Mouse (Mus musculus) CH12.LX (cell line): Measurements from ENCODE around the gene Ppp2r2d. TPM values are rescaled to one million over a fixed set of nuclear protein-coding genes. Genes with fewer than 3 reads are reported as not detected.

Experiments used
- DNase-seq: peaks from one replicate; pipeline ENCODE4 v3.0.0-alpha.2; 2013; ENCODE audit errors: extremely low read depth
- H3K27ac ChIP-seq: 2 replicates; pipeline ENCODE4 v1.5.1; 2012; ENCODE audit warnings: low read depth, mild to moderate bottlenecking, control low read depth, moderate library complexity; ENCODE audit not compliant: insufficient read depth
- H3K27me3 ChIP-seq: replicated peaks from 2 replicates; pipeline ENCODE3; 2012; ENCODE audit warnings: inconsistent platforms
- H3K36me3 ChIP-seq, 2 experiments: replicated peaks in 1 of 2; 2 replicates each; pipeline versions ENCODE3 to v1.6.1; 2012; ENCODE audit warnings: inconsistent platforms in 1 of 2, low read length in 1 of 2, mild to moderate bottlenecking in 1 of 2, mixed read lengths in 1 of 2, moderate library complexity in 1 of 2; ENCODE audit not compliant: control insufficient read depth in 1 of 2, insufficient read depth in 1 of 2
- H3K4me1 ChIP-seq, 2 experiments: 2 replicates each; pipeline ENCODE4 v1.6.1; 2012; ENCODE audit warnings: inconsistent platforms in 1 of 2, moderate library complexity in 1 of 2; ENCODE audit not compliant: insufficient read depth in 2 of 2, control insufficient read depth in 1 of 2
- H3K4me2 ChIP-seq: 2 replicates; pipeline ENCODE4 v1.6.1; 2012; ENCODE audit warnings: low read depth, mild to moderate bottlenecking, control low read depth; ENCODE audit not compliant: poor library complexity, insufficient read depth, severe bottlenecking
- H3K4me3 ChIP-seq, 3 experiments: fragments of 150-350 bp in 1 of 3; sonication (generic) in 1 of 3; replicated peaks in 1 of 3; 2 replicates each; pipeline versions ENCODE3 to v1.5.1; 2011 to 2012; ENCODE audit warnings: low read depth in 2 of 3, low read length in 2 of 3, mild to moderate bottlenecking in 2 of 3, moderate library complexity in 2 of 3, control low read depth in 1 of 3, improper control_type of control experiment in 1 of 3, inconsistent platforms in 1 of 3, mixed read lengths in 1 of 3; ENCODE audit not compliant: poor library complexity in 1 of 3
- H3K79me2 ChIP-seq: replicated peaks from 2 replicates; pipeline ENCODE4 v1.6.1; 2012; ENCODE audit warnings: mild to moderate bottlenecking, moderate library complexity; ENCODE audit not compliant: control insufficient read depth, poor library complexity, insufficient read depth, severe bottlenecking; ENCODE audit errors: extremely low read depth
- H3K9ac ChIP-seq: 2 replicates; pipeline ENCODE4 v1.6.1; 2012; ENCODE audit warnings: low read depth, mild to moderate bottlenecking, control low read depth, moderate library complexity; ENCODE audit not compliant: insufficient read depth
- H3K9me3 ChIP-seq: replicated peaks from 2 replicates; pipeline ENCODE3; 2012; ENCODE audit warnings: low read length, inconsistent platforms, mixed read lengths
- BHLHE40 ChIP-seq: IDR thresholded peaks from 2 replicates; pipeline ENCODE4 v1.6.1; 2011; ENCODE audit warnings: mild to moderate bottlenecking, low read depth, low read length, improper control_type of control experiment
- CHD1 ChIP-seq: IDR thresholded peaks from 2 replicates; pipeline ENCODE4 v1.6.1; 2012; ENCODE audit warnings: low read depth, low read length, improper control_type of control experiment, inconsistent platforms
- CHD2 ChIP-seq: IDR thresholded peaks from 2 replicates; pipeline ENCODE4 v1.6.1; 2011; ENCODE audit warnings: low read length, improper control_type of control experiment
- ELF1 ChIP-seq: IDR thresholded peaks from 2 replicates; pipeline ENCODE4 v1.6.1; 2014; ENCODE audit warnings: low read depth, mild to moderate bottlenecking, inconsistent platforms, low read length, improper control_type of control experiment
- ETS1 ChIP-seq: conservative IDR thresholded peaks from 2 replicates; pipeline ENCODE4 v1.6.1; 2012; ENCODE audit warnings: low read depth, mild to moderate bottlenecking, inconsistent platforms, low read length, improper control_type of control experiment, moderate library complexity
- GABPA ChIP-seq: IDR thresholded peaks from 2 replicates; pipeline ENCODE4 v1.6.1; 2012; ENCODE audit warnings: low read depth, low read length, improper control_type of control experiment, inconsistent platforms; ENCODE audit not compliant: insufficient replicate concordance
- JUN ChIP-seq: IDR thresholded peaks from 2 replicates; pipeline ENCODE4 v1.6.1; 2011; ENCODE audit warnings: low read depth, mild to moderate bottlenecking, low read length, improper control_type of control experiment, moderate library complexity; ENCODE audit not compliant: insufficient read depth
- KAT2A ChIP-seq: IDR thresholded peaks from 2 replicates; pipeline ENCODE4 v1.6.1; 2012; ENCODE audit warnings: low read length, improper control_type of control experiment, inconsistent platforms; ENCODE audit not compliant: insufficient replicate concordance
- MAFK ChIP-seq: IDR thresholded peaks from 2 replicates; pipeline ENCODE4 v1.6.1; 2011; ENCODE audit warnings: low read length, improper control_type of control experiment; ENCODE audit not compliant: insufficient replicate concordance
- MAZ ChIP-seq: IDR thresholded peaks from 2 replicates; pipeline ENCODE4 v1.6.1; 2012; ENCODE audit warnings: low read depth, mild to moderate bottlenecking, inconsistent platforms, low read length, improper control_type of control experiment, moderate library complexity
- MEF2A ChIP-seq: IDR thresholded peaks from 2 replicates; pipeline ENCODE4 v1.6.1; 2014; ENCODE audit warnings: low read depth, mild to moderate bottlenecking, inconsistent platforms, low read length, improper control_type of control experiment, borderline replicate concordance
- MXI1 ChIP-seq: IDR thresholded peaks from 2 replicates; pipeline ENCODE4 v1.6.1; 2011; ENCODE audit warnings: mild to moderate bottlenecking, low read depth, low read length, improper control_type of control experiment
- NRF1 ChIP-seq: IDR thresholded peaks from 2 replicates; pipeline ENCODE4 v1.6.1; 2014; ENCODE audit warnings: low read depth, mild to moderate bottlenecking, inconsistent platforms, low read length, improper control_type of control experiment, moderate library complexity
- PAX5 ChIP-seq: IDR thresholded peaks from 2 replicates; pipeline ENCODE4 v1.6.1; 2012; ENCODE audit warnings: low read length, inconsistent platforms, mixed read lengths
- POLR2AphosphoS2 ChIP-seq: IDR thresholded peaks from 2 replicates; pipeline ENCODE4 v1.6.1; 2011; ENCODE audit warnings: low read depth, low read length, improper control_type of control experiment
- SIN3A ChIP-seq: IDR thresholded peaks from 2 replicates; pipeline ENCODE4 v1.6.1; 2012; ENCODE audit warnings: low read length, improper control_type of control experiment, inconsistent platforms
- TBP ChIP-seq: conservative IDR thresholded peaks from 2 replicates; pipeline ENCODE4 v1.6.1; 2011; ENCODE audit warnings: low read depth, low read length, improper control_type of control experiment
- TCF12 ChIP-seq: IDR thresholded peaks from 2 replicates; pipeline ENCODE4 v1.6.1; 2014; ENCODE audit warnings: low read depth, mild to moderate bottlenecking, inconsistent platforms, low read length, improper control_type of control experiment
- USF1 ChIP-seq: IDR thresholded peaks from 2 replicates; pipeline ENCODE4 v1.6.1; 2014; ENCODE audit warnings: low read depth, mild to moderate bottlenecking, inconsistent platforms, low read length, improper control_type of control experiment
- USF2 ChIP-seq: conservative IDR thresholded peaks from 2 replicates; pipeline ENCODE4 v1.6.1; 2011; ENCODE audit warnings: low read depth, low read length, improper control_type of control experiment
- ZC3H11A ChIP-seq: IDR thresholded peaks from 2 replicates; pipeline ENCODE4 v1.6.1; 2012; ENCODE audit warnings: low read depth, mild to moderate bottlenecking, inconsistent platforms, low read length, improper control_type of control experiment
- ZMIZ1 ChIP-seq: IDR thresholded peaks from 2 replicates; pipeline ENCODE4 v1.6.1; 2012; ENCODE audit warnings: low read depth, mild to moderate bottlenecking, inconsistent platforms, low read length, improper control_type of control experiment
- dilution Hi-C: fragments of 300-500 bp; cut with MboI; formaldehyde crosslinking; loops from 2 replicates; pipeline ENCODE4 v1.14.3; 2020; ENCODE audit warnings: low sequenced_read_pairs; ENCODE audit not compliant: extremely low pct_unique_long_range_greater_than_20kb, extremely low pct_ligation_motif_present
- in situ Hi-C: fragments of 300-500 bp; cut with MboI; formaldehyde crosslinking; loops from 3 replicates; pipeline ENCODE4 v1.14.3; 2019; ENCODE audit warnings: low sequenced_read_pairs, low pct_ligation_motif_present, low pct_unique_long_range_greater_than_20kb, mixed read lengths
- polyA plus RNA-seq: library from polyadenylated mRNA; unstranded; fragments of >175 nt; gene quantifications from 2 replicates; pipeline ENCODE4 v1.2.1, GENCODE M21; 2012; ENCODE audit warnings: low read depth; ENCODE audit not compliant: insufficient read length
- total RNA-seq, 2 experiments: library from RNA; depleted of rRNA; stranded (reverse); fragments of 300-350 nt in 1 of 2; fragments of >200 nt in 1 of 2; gene quantifications; 2 replicates each; pipeline ENCODE4 v1.2.3; 2012 to 2014

Gene Ppp2r2d
- total and polyA plus RNA-seq, 3 experiments = 24.3 to 54.1 (median 46.0) TPM

GRCm38 (mm10) chr7:138906441-138906840 lies 60.6 kb downstream of the Ppp2r2d start:
- peak overlapping the region in 1 of 3 experiments; percentile 95 for H3K4me3 ChIP-seq
- in situ Hi-C loops = no loop called here
- DNase-seq = no peak
- no peak overlapping the region for H3K9ac ChIP-seq
- no peaks in the 10 kb centered on the region for H3K9me3 ChIP-seq
- dilution Hi-C loops = no loop called here
- H3K79me2 ChIP-seq = no peaks in the 10 kb centered on the region
- no peak for TF ChIP-seq NRF1
- TF ChIP-seq ZC3H11A = no peak
- TF ChIP-seq MAZ = no peak
- TF ChIP-seq ELF1 = no peak
- no peak for TF ChIP-seq JUN
- TF ChIP-seq MXI1 = no peak
- TF ChIP-seq PAX5 = no peak
- TF ChIP-seq ETS1 = no peak
- no peak for TF ChIP-seq TBP
- H3K4me2 ChIP-seq = 0 out of 2 replicates have a peak overlapping the region, but pooled peaks have one; percentile 19
- peaks cover 5% of the 10 kb centered on the region for H3K27me3 ChIP-seq
- no peak overlapping the region for H3K27ac ChIP-seq
- peaks cover 12 to 39% of the 10 kb centered on the region in 2 experiments for H3K4me1 ChIP-seq
- no peaks in the 10 kb centered on the region for H3K36me3 ChIP-seq

DNA sequence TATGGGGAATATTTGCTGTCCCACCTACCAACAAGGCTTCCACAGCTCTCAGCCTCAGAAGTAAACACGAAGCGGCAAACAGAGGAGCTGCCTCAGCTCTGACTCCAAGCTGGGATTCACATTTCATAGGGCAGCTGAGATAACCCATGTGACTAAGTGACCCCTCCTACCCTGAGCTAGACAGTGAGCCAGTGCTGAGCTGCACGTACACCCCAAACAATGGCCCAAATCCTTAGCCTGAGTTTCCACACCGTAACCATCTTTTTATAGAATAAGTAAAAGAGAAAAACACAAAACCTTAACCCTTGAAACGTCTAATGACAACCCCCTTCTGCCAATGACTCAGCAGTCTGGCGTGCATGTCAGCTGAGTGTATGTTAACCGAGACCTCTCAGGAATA lies 61.2 kb downstream of the Ppp2r2d start:
- peak; percentile 21 for DNase-seq
- no peaks in the 10 kb centered on the region for H3K79me2 ChIP-seq
- no peaks in the 10 kb centered on the region for H3K36me3 ChIP-seq
- in situ Hi-C loops = no loop called here
- no peaks in the 10 kb centered on the region for H3K9me3 ChIP-seq
- TF ChIP-seq TBP = 0 out of 2 replicates have a peak, but pooled peaks have one; percentile 20
- TF ChIP-seq PAX5 = no peak
- TF ChIP-seq MEF2A = peak; percentile 49; the same call in 1 of the 2 replicates
- peak; percentile 58 for TF ChIP-seq USF1
- TF ChIP-seq MAFK = peak; percentile 64; the same call in 1 of the 2 replicates
- TF ChIP-seq POLR2AphosphoS2 = no peak
- TF ChIP-seq BHLHE40 = peak; percentile 89
- no peak for TF ChIP-seq GABPA
- TF ChIP-seq MXI1 = peak; percentile 71; the same call in 1 of the 2 replicates
- no peak for TF ChIP-seq ZMIZ1
- 0 out of 2 replicates have a peak, but pooled peaks have one; percentile 44 for TF ChIP-seq CHD1
- no peak for TF ChIP-seq CHD2
- 0 out of 2 replicates have a peak, but pooled peaks have one; percentile 11 for TF ChIP-seq USF2
- TF ChIP-seq TCF12 = peak; percentile 25; the same call in 1 of the 2 replicates
- no peak for TF ChIP-seq KAT2A
- TF ChIP-seq ETS1 = peak; percentile 86
- TF ChIP-seq SIN3A = peak; percentile 65; the same call in 1 of the 2 replicates
- dilution Hi-C loops = no loop called here
- H3K4me3 ChIP-seq = peak overlapping the region in 2 of 3 experiments; percentile 0 to 95
- no peak overlapping the region for H3K27ac ChIP-seq
- peak overlapping the region; percentile 19 for H3K4me2 ChIP-seq
- H3K4me1 ChIP-seq = peaks cover 12 to 39% of the 10 kb centered on the region in 2 experiments
- peaks cover 10% of the 10 kb centered on the region for H3K27me3 ChIP-seq
- no peak overlapping the region; the same call in 1 of the 2 replicates for H3K9ac ChIP-seq
